Mouse (Mus musculus) olfactory bulb, adult 2 months (tissue): ENCODE data around the gene Ankrd13d. TPM values are rescaled to one million over a fixed set of nuclear protein-coding genes. Genes with fewer than 3 reads are reported as not detected.
A peak's percentile ranks its signal among the peaks of the same experiment; 100 is the strongest.

ENCODE experiments used
- H3K27ac ChIP-seq: fragments of 200-500 bp; 2 replicates; pipeline ENCODE4 v1.5.1; 2012; ENCODE audit warnings: low read depth, low read length; ENCODE audit not compliant: insufficient read depth
- H3K4me1 ChIP-seq: fragments of 200-500 bp; 2 replicates; pipeline ENCODE4 v1.6.1; 2012; ENCODE audit warnings: low read length; ENCODE audit not compliant: control insufficient read depth, insufficient read depth
- H3K4me3 ChIP-seq: fragments of 200-500 bp; 2 replicates; pipeline ENCODE4 v1.5.1; 2012; ENCODE audit warnings: mild to moderate bottlenecking, low read depth, low read length, moderate library complexity; ENCODE audit not compliant: insufficient read depth
- CTCF ChIP-seq: fragments of 200-500 bp; IDR thresholded peaks from 2 replicates; pipeline ENCODE4 v1.5.1; 2012; ENCODE audit warnings: low read depth, mild to moderate bottlenecking, low read length, moderate library complexity; ENCODE audit not compliant: insufficient read depth
- POLR2A ChIP-seq: fragments of 200-500 bp; IDR thresholded peaks from 2 replicates; pipeline ENCODE4 v1.6.1; 2012; ENCODE audit warnings: mild to moderate bottlenecking, low read depth, low read length, moderate library complexity; ENCODE audit not compliant: insufficient read depth
- WGBS: fragments of 180-500 bp; shearing (Covaris S2); methylation state at CpG from one replicate; pipeline ENCODE4 v1.1.7; 2018; 5-methylcytosine and 5-hydroxymethylcytosine counted together
- polyA plus RNA-seq: library from polyadenylated mRNA; stranded (reverse); fragments of >200 nt; gene quantifications from 2 replicates; pipeline ENCODE4 v1.2.4, GENCODE M21; 2012; ENCODE audit warnings: low replicate concordance; ENCODE audit not compliant: missing spikeins, insufficient read depth, insufficient read length

Ankrd13d gene
- not detected in 2 replicates for polyA plus RNA-seq

GRCm38 (mm10) chr19:4282898-4283553, at the start of gene Ankrd13d:
Gene Ankrd13d (minus strand): TSS chr19:4283137.
- Histone ChIP-seq H3K4me1 (peaks cover 18% of the 10 kb centered on the region), H3K4me3 (peak within 1 kb of the TSS; percentile 81), H3K27ac (peak within 1 kb of the TSS; percentile 2; the same call in 1 of the 2 replicates)
- TF ChIP-seq POLR2A: peak; percentile 30; the same call in 1 of the 2 replicates
- TF ChIP-seq CTCF: peak; percentile 83
- 0% methylated on average over 50 of the region's 50 CpGs for WGBS

- no peak overlapping the region for H3K27ac ChIP-seq
- WGBS: under 1% methylated on average over 4 of the region's 4 CpGs
Observed at GRCm38 (mm10) chr19:4332653-4333052, 49.7 kb upstream of the Ankrd13d start.

GRCm38 (mm10) chr19:4331273-4331672, 48.3 kb upstream of the Ankrd13d start:
- Histone ChIP-seq H3K27ac (no peak overlapping the region), H3K4me3 (no peak overlapping the region), H3K4me1 (peaks cover 5% of the 10 kb centered on the region; the same call in 1 of the 2 replicates)
- whole genome bisulfite sequencing: 85% methylated on average over 3 of the region's 3 CpGs
- TF ChIP-seq CTCF: no peak
- TF ChIP-seq POLR2A: no peak

More at GRCm38 (mm10) chr19:4332653-4333052, 49.7 kb upstream of the Ankrd13d start:
- peak overlapping the region; percentile 51 for H3K4me3 ChIP-seq
- peaks cover 5% of the 10 kb centered on the region; the same call in 1 of the 2 replicates for H3K4me1 ChIP-seq
- TF ChIP-seq CTCF (no peak), POLR2A (no peak)

- Histone ChIP-seq H3K4me1 (peaks cover 5% of the 10 kb centered on the region; the same call in 1 of the 2 replicates), H3K4me3 (no peak overlapping the region), H3K27ac (no peak overlapping the region)
- TF ChIP-seq CTCF (no peak), POLR2A (no peak)
- WGBS: 59% methylated on average over 2 of the region's 2 CpGs
Observed at GRCm38 (mm10) chr19:4330603-4331002, 47.7 kb upstream of the Ankrd13d start.

- WGBS: 93% methylated on average over 8 of the region's 8 CpGs
- TF ChIP-seq POLR2A (no peak), CTCF (no peak)
- peaks cover 5% of the 10 kb centered on the region; the same call in 1 of the 2 replicates for H3K4me1 ChIP-seq
- no peak overlapping the region for H3K4me3 ChIP-seq
- H3K27ac ChIP-seq: no peak overlapping the region
Observed at GRCm38 (mm10) chr19:4328737-4329304, 45.9 kb upstream of the Ankrd13d start.

GRCm38 (mm10) chr19:4326881-4327280, 43.9 kb upstream of the Ankrd13d start:
- WGBS: 15% methylated on average over 1 of the region's 1 CpGs

GRCm38 (mm10) chr19:4326106-4326505, 43.2 kb upstream of the Ankrd13d start:
- no peak overlapping the region for H3K4me3 ChIP-seq
- no peak for TF ChIP-seq CTCF
- no peak for TF ChIP-seq POLR2A
- no peak overlapping the region for H3K27ac ChIP-seq
- 94% methylated on average over 3 of the region's 3 CpGs for WGBS
- no peaks in the 10 kb centered on the region for H3K4me1 ChIP-seq

More at GRCm38 (mm10) chr19:4326881-4327280, 43.9 kb upstream of the Ankrd13d start:
- no peaks in the 10 kb centered on the region for H3K4me1 ChIP-seq
- H3K27ac ChIP-seq: no peak overlapping the region
- TF ChIP-seq CTCF: no peak
- TF ChIP-seq POLR2A: no peak
- H3K4me3 ChIP-seq: no peak overlapping the region

GRCm38 (mm10) chr19:4322134-4322533, 39.2 kb upstream of the Ankrd13d start:
- Histone ChIP-seq H3K4me1 (no peaks in the 10 kb centered on the region), H3K27ac (no peak overlapping the region), H3K4me3 (no peak overlapping the region)
- TF ChIP-seq CTCF: no peak
- no peak for TF ChIP-seq POLR2A
- 94% methylated on average over 3 of the region's 3 CpGs for WGBS

- Histone ChIP-seq H3K27ac (no peak overlapping the region), H3K4me3 (no peak overlapping the region), H3K4me1 (no peaks in the 10 kb centered on the region)
- TF ChIP-seq POLR2A (no peak), CTCF (no peak)
- 100% methylated on average over 1 of the region's 1 CpGs for WGBS
Observed at GRCm38 (mm10) chr19:4321622-4322021, 38.7 kb upstream of the Ankrd13d start.
